Mouse (Mus musculus): ENCODE data around the gene Cntn1.

Gene Cntn1

DNA sequence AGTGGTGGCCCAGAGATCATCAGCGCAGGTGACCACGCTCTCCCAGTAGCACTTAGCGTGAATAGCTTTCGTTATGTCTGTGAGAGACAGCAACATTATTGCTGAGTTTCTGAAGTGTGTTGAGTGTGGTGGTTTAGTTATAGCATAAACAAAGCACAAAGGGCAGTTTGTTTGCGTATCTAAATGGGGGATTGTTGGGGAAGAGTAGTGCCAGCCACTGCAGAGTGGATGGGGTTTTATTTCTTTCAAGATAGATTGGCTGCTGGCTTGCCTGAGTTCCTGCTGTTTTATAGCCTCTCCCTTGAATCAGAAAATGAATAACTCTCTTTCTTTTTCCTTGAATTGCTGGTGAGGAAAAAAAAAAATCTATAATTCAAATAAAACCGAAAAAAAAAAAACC lies 86.1 kb downstream of the Cntn1 start:
- in situ Hi-C loops (cut with MboI) = no loop called here

GRCm38 (mm10) chr15:92141972-92142371 lies 91.0 kb downstream of the Cntn1 start:
- in situ Hi-C loops (cut with MboI) = no loop called here

GRCm38 (mm10) chr15:92154921-92155320 lies 104.0 kb downstream of the Cntn1 start:
- in situ Hi-C loops (cut with MboI) = no loop called here

DNA sequence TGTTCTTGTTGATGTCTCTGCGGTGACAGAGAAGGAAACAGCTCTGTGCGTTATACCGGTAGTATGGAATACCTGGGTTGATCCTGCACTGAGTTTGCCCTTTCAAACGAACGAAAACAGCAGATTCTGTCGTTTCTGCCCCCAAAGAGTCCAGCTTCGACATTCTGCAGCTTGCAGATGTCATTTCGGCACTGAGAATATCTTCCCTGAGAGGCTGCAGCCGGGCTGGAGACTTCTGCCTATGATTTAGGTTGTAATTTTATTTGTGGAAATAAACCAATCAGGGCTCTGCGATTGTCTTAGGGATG lies 109.8 kb downstream of the Cntn1 start:
- in situ Hi-C loops (cut with MboI) = no loop called here

DNA sequence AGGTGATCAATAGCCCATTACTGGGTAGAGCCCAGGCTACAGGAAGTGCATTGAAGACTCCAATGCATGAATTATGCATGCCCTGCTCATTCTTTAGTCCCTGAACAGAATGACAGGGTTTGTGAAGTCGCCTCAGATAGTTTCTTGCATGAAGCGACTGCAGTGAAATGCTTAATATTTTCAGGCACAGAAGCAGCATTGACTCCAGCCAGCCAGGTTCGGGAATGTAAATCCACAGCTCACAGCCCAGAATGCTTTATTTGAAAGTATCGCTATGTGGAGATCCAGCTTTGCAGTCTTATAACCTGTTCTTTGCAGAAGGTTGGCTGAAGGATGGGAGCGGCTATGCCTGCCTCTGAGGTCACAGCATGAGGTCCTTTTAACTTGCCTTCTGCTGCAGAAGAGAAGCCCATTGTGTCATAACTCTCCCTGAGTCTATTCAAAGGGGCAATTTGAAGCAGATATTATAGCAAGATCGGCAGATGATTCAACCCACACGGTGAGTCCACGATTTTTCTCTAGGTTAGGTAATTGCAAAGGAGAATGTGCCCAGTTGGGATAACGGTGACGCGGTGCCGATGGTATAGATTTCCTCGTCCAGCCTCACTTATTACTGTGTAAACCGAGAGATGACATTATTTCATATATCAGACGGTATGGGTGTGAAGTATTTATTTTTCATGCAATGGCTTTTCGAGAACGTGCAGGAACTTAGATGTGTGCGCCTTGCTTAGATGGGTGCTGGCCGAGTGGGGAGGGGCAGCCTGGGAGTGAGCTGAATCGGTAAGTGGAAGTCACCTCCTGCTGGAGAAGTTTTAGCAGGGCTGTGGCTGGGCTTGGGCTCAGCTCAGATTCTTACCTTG lies 110.4 kb downstream of the Cntn1 start:
- in situ Hi-C loops (cut with MboI) = no loop called here

DNA sequence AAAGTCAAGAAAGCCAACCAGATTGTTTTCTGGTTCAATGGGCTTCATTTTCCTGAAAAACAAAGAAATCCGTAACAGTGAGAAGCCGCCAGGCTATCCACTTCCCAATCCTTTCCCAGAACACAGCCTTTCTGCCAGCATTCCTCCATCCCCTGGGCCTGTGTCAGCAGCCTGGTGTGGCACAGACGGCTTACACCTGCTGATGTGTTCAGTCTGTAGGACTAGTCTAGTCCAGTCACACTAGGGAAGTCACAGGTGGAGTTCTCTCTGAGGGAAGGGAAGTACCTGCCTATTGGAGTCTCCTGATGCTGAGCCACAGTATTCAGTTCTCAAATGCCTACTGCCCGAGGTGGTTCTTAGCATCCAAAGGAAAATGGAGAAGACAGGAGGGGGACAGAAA lies 111.9 kb downstream of the Cntn1 start:
- in situ Hi-C loops (cut with MboI) = no loop called here

DNA sequence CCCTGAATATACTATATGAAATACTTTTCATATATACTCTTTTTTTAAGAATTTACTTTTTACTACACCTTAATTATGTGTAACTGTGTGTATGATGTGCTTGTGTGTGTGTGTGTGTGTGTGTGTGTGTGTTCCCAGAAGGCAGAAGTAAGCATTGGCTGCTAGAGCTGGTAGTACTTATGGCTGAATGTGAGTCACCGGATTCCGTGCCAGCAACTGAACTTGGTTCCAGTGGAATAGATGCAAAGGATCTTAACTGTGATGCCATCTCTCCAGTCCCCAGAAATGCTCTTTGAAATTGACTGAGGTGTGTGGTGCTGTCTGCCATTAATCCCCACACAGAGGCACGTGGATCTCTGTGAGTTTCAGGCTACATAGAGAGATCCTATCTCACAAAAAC lies 113.2 kb downstream of the Cntn1 start:
- in situ Hi-C loops (cut with MboI) = no loop called here

DNA sequence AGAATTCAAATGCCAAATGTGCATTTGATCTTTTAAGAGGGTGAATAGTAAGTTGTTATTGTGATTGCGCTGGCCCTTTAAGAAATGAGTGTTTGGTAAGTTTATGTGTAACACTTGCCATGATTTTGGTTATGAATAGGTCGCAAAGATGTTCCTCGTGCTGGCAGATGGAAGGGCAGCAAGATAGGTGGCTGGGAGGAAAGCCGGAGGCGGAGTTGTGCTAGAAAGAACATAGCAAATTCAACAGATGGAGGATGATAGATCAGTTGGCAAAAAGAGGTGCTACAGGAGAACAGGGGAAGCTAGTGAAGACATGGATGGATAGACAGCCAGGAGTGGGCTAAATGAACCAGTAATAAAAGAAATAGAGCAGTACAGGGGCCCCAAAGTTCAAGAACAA lies 115.3 kb downstream of the Cntn1 start:
- in situ Hi-C loops (cut with MboI) = no loop called here

GRCm38 (mm10) chr15:92175739-92176138 lies 124.8 kb downstream of the Cntn1 start:
- in situ Hi-C loops (cut with MboI) = no loop called here

DNA sequence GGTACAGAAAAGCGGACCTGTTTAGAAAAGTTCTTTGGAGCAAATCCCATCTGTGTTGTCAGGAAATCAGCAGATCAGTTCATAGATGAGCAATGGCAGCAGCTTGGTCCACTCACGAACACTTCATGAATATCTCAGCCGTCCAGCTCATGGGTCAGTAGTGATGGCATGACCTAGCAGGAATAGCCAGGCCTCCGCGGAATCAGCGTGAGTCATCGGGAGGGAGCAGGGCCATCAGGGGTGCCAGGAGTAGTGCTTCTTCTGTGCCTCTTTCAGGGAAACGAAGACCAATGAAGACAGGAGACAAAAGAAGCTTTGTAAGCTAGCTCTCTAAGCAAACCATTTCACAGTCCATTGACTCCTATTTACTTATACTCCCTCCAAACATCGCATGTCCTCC lies 126.4 kb downstream of the Cntn1 start:
- in situ Hi-C loops (cut with MboI) = no loop called here

- in situ Hi-C loops (cut with MboI) = no loop called here
These were observed 134.5 kb downstream of the Cntn1 start for GRCm38 (mm10) chr15:92185484-92185883.

DNA sequence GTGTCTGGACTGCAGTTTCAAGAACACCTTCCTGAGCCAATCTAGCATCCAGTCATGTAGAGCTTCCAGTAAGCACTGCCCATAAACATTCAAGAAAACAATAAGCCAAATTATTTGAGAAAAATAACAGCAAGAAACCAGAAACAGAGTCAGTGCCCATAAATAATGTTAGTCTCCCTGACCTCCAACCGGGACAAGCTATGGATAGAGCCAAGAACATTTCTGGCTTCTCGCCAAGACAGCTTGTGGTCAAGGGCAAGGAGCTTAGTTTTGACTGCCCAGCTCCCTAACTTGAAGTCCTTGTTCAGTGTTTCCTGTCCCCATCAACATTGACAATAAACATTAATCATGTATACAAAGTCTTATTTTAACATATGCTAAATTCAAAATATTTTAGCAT lies 139.0 kb downstream of the Cntn1 start:
- in situ Hi-C loops (cut with MboI) = no loop called here

DNA sequence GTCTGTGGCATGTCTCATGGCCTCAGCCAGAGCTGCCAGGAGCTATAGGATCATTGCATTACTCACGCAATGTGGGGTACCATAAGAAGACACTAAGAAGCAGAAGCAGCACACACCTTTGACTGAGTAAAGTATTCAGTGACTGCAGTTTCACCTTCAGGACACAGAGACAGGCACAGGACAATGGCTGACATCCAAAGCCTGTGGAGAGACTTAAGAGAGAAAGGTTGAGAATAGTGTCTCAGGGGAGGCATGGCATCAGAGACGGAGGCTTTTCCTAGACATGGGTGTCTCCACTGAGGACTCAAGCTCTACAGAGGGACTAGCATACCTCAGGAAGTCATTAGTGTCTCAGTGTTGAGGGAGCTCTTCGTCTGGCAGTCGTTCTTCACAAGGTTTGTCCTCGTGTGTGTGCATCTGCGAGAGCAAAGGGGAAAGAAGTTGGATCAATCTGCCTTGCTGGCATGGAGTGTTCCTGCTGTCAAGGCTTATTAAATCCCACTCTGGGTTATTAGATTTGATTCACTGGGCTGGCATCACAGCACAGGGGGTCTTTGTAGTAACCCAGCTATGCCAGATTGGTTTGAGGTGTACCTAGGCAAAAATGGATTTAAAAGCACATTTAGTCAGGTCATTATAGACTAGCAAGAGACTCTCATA lies 149.5 kb downstream of the Cntn1 start:
- in situ Hi-C loops (cut with MboI) = no loop called here

GRCm38 (mm10) chr15:92206695-92207094 lies 155.7 kb downstream of the Cntn1 start:
- in situ Hi-C loops (cut with MboI) = no loop called here

- in situ Hi-C loops (cut with MboI) = no loop called here
These were observed 158.8 kb downstream of the Cntn1 start for GRCm38 (mm10) chr15:92209778-92210177.

- in situ Hi-C loops (cut with MboI) = no loop called here
These were observed 159.7 kb downstream of the Cntn1 start for GRCm38 (mm10) chr15:92210486-92211235.

DNA sequence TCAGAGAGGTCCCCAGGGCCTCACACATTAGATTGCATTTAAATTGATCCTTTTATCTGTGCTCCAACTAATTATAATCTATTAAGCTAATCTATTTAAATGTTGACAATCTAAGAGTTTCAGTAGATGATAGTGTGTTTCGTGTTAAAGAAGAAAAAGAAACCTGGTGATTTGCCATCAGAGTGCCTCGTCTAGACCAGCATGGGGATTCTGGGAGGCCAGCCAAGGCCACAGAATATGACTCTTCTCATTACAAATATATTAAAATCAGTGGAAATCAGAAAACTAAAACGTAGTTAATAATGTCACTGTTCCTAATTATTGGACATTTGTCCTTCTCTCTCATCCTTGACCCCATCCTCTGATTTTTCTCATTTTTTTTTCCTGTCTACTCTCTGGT lies 164.9 kb downstream of the Cntn1 start:
- in situ Hi-C loops (cut with MboI) = no loop called here

- in situ Hi-C loops (cut with MboI) = no loop called here
These were observed 170.5 kb downstream of the Cntn1 start for GRCm38 (mm10) chr15:92221446-92221845.

GRCm38 (mm10) chr15:92231386-92231785 lies 180.4 kb downstream of the Cntn1 start:
- in situ Hi-C loops (cut with MboI) = no loop called here

DNA sequence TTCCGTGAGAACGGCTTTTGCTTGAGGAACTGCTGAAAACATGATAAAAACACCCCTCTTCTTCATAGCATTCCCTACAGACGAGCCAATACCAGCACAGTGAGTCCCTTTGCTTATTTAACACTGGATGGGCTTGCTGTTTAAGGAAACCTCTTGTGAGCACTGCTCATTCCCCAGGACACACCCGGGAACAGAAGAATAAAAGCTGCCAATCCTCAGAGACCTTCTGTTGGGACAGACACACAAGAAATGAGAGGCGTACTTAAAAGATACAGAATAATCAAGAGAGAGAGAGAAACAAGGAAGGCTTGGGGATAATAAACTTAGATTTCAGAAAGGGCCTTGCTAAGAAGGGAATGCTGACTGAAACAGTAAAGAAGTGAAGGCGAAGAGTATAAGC lies 184.9 kb downstream of the Cntn1 start:
- in situ Hi-C loops (cut with MboI) = no loop called here

DNA sequence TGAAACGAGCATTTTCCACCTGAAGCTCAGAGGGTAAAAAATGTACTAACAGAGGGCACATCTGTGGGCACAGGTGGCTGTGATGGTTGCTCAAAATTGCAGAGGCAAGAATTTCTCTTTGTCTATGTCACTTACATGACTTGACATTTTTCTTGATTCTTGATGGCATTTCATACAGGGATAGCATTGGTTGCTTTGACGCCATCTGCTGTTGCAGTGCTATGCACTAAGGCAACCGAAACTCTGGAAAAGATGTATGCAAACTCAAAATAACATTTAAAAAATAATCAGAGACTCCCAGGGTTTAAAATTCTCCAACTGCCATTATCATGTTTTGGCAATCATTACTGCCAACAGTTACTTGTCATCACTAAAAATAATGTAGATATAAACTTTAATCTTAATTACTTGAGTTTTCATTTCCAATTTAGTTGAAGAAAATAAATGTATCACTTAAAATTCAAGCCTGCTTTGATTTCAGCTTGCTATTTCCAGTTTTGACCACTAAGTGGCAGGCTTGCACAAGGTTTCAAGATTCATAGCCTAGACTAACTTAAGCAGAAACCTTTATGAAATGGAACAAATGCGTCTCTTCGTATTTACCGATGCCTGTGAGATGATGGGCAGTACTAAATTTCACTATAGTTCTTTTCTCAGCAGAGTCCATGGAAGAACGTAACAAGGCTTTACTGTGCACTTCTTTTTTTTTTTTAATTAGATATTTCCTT lies 214.2 kb downstream of the Cntn1 start:
- in situ Hi-C loops (cut with MboI) = no loop called here

DNA sequence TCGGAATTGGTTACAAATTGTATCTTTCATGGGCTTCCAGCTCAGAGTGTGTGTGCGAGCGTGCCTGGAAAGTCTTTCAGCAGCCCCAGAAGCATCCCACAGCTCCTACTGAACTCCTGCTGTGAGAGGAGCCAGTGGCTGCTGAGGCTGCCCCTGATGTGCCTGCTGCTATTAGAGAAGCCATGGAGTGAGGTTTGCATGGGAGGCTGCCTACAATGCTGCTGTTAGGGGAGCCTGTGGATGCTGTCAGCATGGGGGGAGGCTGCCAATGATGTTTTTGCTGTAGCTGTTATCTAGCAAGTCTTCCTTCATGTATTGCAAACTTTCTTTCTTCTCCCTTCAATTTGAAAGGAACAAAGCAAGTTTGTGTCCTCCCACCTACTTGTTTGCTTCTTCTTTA lies 217.4 kb downstream of the Cntn1 start:
- in situ Hi-C loops (cut with MboI) = no loop called here

Measured in mature B cell (primary cell).